Mouse (Mus musculus) bone marrow, adult 2 months (tissue): ENCODE data around the gene Nkd1.
A peak's percentile ranks its signal among the peaks of the same experiment; 100 is the strongest.

ENCODE experiments used
- CTCF ChIP-seq: fragments of 200-500 bp; IDR thresholded peaks from 2 replicates; pipeline ENCODE4 v1.5.1; 2011; ENCODE audit warnings: low read length, control low read depth; ENCODE audit not compliant: control insufficient read depth, insufficient read depth
- POLR2A ChIP-seq: fragments of 200-500 bp; IDR thresholded peaks from 2 replicates; pipeline ENCODE4 v1.6.1; 2011; ENCODE audit warnings: low read depth, mild to moderate bottlenecking, control low read depth, low read length, borderline replicate concordance; ENCODE audit not compliant: control insufficient read depth

- TF ChIP-seq POLR2A (no peak), CTCF (peak; percentile 34; the same call in 1 of the 2 replicates)
Measured at GRCm38 (mm10) chr8:88566119-88566518, 45.0 kb downstream of the Nkd1 start.
